Mouse (Mus musculus): ENCODE results near the gene Wars2.

DNA sequence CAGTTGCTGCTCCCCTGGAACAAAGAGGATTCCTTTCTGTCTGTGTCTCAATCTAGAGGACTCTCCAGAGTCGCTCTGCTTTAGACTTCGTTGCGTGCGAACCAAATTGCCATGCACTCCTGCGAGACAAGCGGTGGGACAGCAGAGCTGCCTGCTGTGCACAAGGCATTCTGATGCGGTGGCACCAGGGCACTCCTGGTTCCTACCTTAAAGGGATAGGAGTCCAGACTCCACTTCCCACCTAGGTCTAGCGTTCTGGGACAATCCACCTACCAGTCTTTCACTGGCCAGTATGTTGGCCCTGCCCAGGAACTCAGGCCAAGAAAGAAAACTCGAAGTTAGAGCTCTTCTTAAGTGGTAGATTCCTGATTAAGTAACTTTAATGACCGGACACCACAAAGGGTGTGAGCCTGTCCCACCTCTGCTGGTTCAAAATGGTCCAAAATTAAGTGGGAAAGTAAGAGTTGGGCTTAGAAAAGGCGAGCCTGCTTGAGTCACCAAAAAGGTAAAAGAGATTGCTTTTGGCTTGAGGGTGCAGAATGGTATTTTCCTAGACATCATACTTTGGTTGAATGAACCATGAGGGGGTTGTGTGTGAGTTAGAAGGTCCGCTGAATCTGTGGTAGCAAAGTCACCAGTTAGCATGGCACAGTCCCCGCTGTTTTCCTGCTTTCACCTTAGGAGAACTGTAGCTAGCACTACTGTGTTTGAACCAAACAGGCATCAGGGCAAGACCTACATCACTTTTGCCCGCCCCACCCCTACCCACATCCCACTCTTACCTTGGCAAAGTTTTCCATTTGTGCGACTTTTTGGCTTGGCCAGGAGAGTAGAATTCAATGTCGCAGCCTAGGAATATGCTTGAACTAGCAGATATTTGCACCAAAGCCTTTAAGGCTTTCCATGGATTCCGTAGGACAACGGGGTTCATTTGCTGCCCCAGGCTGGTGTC lies 95.2 kb downstream of the Wars2 start:
- no peak for TF ChIP-seq FLI1 (IDR thresholded peaks at IDR 0.05; ENCODE audit: low read length)
- TF ChIP-seq GATA1 (IDR thresholded peaks at IDR 0.05; ENCODE audit: borderline replicate concordance, low read length): no peak
